Mouse (Mus musculus): ENCODE measurements around the gene Dlgap5. TPM values are rescaled to one million over a fixed set of nuclear protein-coding genes. Genes with fewer than 3 reads are reported as not detected.
A peak's percentile ranks its signal among the peaks of the same experiment; 100 is the strongest.

Dlgap5 gene
- polyA plus RNA-seq, 1 experiment from 2014 or later, result 65.2 TPM

- no peaks in the 10 kb centered on the region for H3K9me3 ChIP-seq
- 61% methylated on average over 4 of the region's 4 CpGs for WGBS
- H3K4me3 ChIP-seq, result no peak overlapping the region
- H3K27ac ChIP-seq, result no peak overlapping the region
- H3K4me1 ChIP-seq, result peaks cover 3% of the 10 kb centered on the region
- no peaks in the 10 kb centered on the region for H3K27me3 ChIP-seq (ENCODE audit: insufficient read depth, poor library complexity, severe bottlenecking)
- peak; percentile 54 for DNase-seq (ENCODE audit: low spot score)
- no peaks in the 10 kb centered on the region for H3K36me3 ChIP-seq
Observed at GRCm38 (mm10) chr14:47422466-47422865, 4.3 kb upstream of the Dlgap5 start.

- Histone ChIP-seq H3K4me1 (peaks cover 10% of the 10 kb centered on the region), H3K36me3 (no peaks in the 10 kb centered on the region), H3K27me3 (ENCODE audit: insufficient read depth, poor library complexity, severe bottlenecking) (no peaks in the 10 kb centered on the region), H3K4me3 (no peak overlapping the region), H3K27ac (no peak overlapping the region), H3K9me3 (no peaks in the 10 kb centered on the region)
- 38% methylated on average over 2 of the region's 2 CpGs for WGBS
- peak; percentile 33 for DNase-seq (ENCODE audit: low spot score)
Observed at GRCm38 (mm10) chr14:47421606-47422005, 3.4 kb upstream of the Dlgap5 start.

GRCm38 (mm10) chr14:47419723-47420276 lies 1.6 kb upstream of the Dlgap5 start:
- Histone ChIP-seq H3K9me3 (no peaks in the 10 kb centered on the region), H3K27me3 (ENCODE audit: insufficient read depth, poor library complexity, severe bottlenecking) (no peaks in the 10 kb centered on the region), H3K4me1 (peaks cover 10% of the 10 kb centered on the region), H3K27ac (no peak overlapping the region), H3K36me3 (peaks cover 15% of the 10 kb centered on the region), H3K4me3 (no peak overlapping the region)
- 88% methylated on average over 24 of the region's 24 CpGs for WGBS
- peak; percentile 74 for DNase-seq (ENCODE audit: low spot score)

GRCm38 (mm10) chr14:47419034-47419625 lies 923 bp upstream of the Dlgap5 start:
- Histone ChIP-seq H3K27me3 (ENCODE audit: insufficient read depth, poor library complexity, severe bottlenecking) (no peaks in the 10 kb centered on the region), H3K9me3 (no peaks in the 10 kb centered on the region), H3K4me1 (peaks cover 10% of the 10 kb centered on the region), H3K27ac (no peak overlapping the region), H3K4me3 (no peak overlapping the region), H3K36me3 (peaks cover 22% of the 10 kb centered on the region)
- WGBS, result 78% methylated on average over 9 of the region's 9 CpGs
- peak; percentile 61 for DNase-seq (ENCODE audit: low spot score)

DNA sequence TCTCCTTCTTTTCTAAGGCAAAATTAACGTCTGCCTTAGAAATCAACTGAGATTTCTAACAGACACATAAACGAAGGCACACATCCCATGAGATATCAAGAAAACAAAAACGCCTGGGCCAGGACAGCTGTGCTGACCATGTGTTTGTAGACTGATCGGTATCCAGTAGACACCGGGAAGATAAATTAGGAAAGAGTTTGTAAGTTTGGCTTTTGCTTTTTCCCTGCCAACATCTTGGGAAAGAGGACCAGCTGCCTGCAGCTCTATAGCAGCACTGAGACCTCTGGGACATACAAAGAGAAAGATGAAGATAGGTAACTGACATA lies 422 bp upstream of the Dlgap5 start:
- H3K27ac ChIP-seq, result peak overlapping the region; percentile 90
- H3K36me3 ChIP-seq, result peaks cover 27% of the 10 kb centered on the region
- H3K4me1 ChIP-seq, result peaks cover 10% of the 10 kb centered on the region
- 40% methylated on average over 5 of the region's 5 CpGs for WGBS
- H3K27me3 ChIP-seq (ENCODE audit: insufficient read depth, poor library complexity, severe bottlenecking), result no peaks in the 10 kb centered on the region
- H3K4me3 ChIP-seq, result peak overlapping the region; percentile 75
- H3K9me3 ChIP-seq, result no peaks in the 10 kb centered on the region
- peak; percentile 59 for DNase-seq (ENCODE audit: low spot score)

DNA sequence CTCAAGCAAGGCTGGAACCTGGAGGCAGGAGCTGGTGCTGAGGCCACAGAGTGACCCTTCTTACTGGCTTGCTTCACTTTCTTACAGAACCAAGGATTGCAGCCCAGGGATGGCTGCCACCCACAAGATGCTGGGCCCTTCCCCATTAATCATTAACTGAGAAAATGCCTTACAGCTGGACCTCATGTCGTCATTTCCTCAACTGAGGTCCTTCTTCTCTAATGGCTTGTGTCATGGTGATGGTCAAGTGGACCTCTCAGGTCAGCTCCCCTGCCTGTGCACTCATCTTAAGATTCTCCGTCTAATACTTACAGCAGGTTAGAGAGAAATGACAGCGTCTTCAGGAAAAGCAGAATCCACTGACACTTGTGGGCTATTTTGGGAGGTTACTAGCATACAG lies 861 bp downstream of the Dlgap5 start:
- WGBS, result 46% methylated on average over 3 of the region's 3 CpGs
- Histone ChIP-seq H3K36me3 (peaks cover 36% of the 10 kb centered on the region), H3K4me1 (peaks cover 10% of the 10 kb centered on the region), H3K9me3 (no peaks in the 10 kb centered on the region), H3K4me3 (peak overlapping the region; percentile 75), H3K27me3 (ENCODE audit: insufficient read depth, poor library complexity, severe bottlenecking) (no peaks in the 10 kb centered on the region), H3K27ac (peak overlapping the region; percentile 90)
- DNase-seq (ENCODE audit: low spot score), result peak; percentile 67

GRCm38 (mm10) chr14:47406000-47406399 lies 12.2 kb downstream of the Dlgap5 start:
- H3K4me1 ChIP-seq, result no peaks in the 10 kb centered on the region
- no peak for DNase-seq (ENCODE audit: low spot score)
- 88% methylated on average over 9 of the region's 9 CpGs for WGBS
- no peaks in the 10 kb centered on the region for H3K9me3 ChIP-seq
- H3K27me3 ChIP-seq (ENCODE audit: insufficient read depth, poor library complexity, severe bottlenecking), result no peaks in the 10 kb centered on the region
- H3K36me3 ChIP-seq, result peaks cover 97% of the 10 kb centered on the region
- H3K27ac ChIP-seq, result no peak overlapping the region
- no peak overlapping the region for H3K4me3 ChIP-seq

DNA sequence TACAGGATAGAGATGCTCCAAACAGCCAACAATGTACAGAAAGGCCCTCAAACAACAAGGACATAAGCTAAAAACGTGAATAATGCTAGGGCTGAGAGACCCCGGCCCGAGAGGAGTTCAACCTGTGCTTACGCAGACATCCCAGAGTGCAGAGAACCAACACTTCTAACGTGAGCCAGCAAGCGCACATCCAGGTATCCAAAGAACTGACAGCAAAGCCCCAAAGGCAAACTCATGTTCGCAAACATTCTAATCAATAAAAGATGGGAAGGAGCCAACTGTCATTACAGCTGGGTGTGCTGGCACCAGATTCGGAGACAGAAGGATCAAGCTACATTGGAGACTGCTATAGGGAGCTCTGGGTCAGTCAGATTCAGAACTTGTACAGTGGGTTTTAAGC lies 15.5 kb downstream of the Dlgap5 start:
- 91% methylated on average over 8 of the region's 8 CpGs for WGBS
- peak; percentile 39 for DNase-seq (ENCODE audit: low spot score)
- Histone ChIP-seq H3K27ac (no peak overlapping the region), H3K4me1 (no peaks in the 10 kb centered on the region), H3K4me3 (no peak overlapping the region), H3K27me3 (ENCODE audit: insufficient read depth, poor library complexity, severe bottlenecking) (no peaks in the 10 kb centered on the region), H3K9me3 (no peaks in the 10 kb centered on the region), H3K36me3 (peaks cover 94% of the 10 kb centered on the region)

DNA sequence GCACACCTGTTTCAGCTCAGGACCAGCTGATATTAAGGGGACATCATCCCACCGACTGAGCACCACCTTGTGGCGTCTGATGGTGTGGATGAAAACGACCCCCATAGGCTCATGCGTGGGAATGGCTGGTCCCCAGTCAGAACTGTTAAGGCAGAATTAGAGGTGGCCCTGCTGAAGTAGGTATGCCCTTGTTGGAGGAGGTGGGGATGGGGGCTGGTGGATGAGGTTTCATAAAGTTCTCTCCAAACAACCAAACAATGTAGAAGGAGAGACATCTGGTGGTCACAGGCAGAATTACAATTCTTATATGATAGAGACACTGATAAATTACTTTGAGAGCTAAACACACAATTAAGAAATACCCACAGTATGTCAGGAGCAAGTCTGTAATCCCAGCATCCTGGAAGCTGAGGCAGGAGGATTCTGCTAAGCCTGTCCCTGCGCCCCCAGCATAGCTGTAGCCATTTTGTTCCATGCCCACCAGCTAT lies 22.0 kb downstream of the Dlgap5 start:
- H3K4me1 ChIP-seq, result no peaks in the 10 kb centered on the region
- H3K4me3 ChIP-seq, result no peak overlapping the region
- H3K27me3 ChIP-seq (ENCODE audit: insufficient read depth, poor library complexity, severe bottlenecking), result no peaks in the 10 kb centered on the region
- H3K36me3 ChIP-seq, result peaks cover 95% of the 10 kb centered on the region
- no peaks in the 10 kb centered on the region for H3K9me3 ChIP-seq
- WGBS, result 73% methylated on average over 5 of the region's 5 CpGs
- DNase-seq (ENCODE audit: low spot score), result no peak
- H3K27ac ChIP-seq, result no peak overlapping the region

DNA sequence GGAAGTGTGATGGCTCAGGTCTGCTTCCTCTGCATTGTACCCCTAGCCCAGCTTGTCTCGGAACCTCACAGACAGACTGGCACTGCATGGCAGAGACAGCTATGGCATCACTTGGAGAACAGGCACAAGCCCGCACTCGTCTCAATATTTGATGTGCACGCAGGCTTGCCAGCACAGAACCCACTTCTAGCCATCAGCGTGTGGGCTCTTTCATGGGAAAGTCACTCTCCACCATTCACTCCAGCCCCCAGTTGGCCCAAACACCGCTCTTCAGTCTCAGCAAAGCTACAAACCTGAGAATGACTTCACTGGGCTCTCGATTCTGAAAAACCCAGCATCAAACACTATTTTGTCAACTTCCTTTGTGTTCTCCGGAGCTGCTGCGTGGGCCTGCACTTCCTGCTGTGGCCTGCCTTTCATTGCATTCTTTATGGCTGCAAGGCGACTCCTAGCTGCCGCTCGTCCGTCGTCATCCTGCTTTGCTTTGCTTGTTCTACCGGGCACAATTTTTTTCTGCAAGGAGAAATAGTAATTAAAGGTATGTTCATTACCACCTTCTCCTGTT lies 22.7 kb downstream of the Dlgap5 start:
- Histone ChIP-seq H3K27ac (no peak overlapping the region), H3K4me3 (no peak overlapping the region), H3K36me3 (peaks cover 96% of the 10 kb centered on the region), H3K4me1 (no peaks in the 10 kb centered on the region), H3K9me3 (no peaks in the 10 kb centered on the region), H3K27me3 (ENCODE audit: insufficient read depth, poor library complexity, severe bottlenecking) (no peaks in the 10 kb centered on the region)
- DNase-seq (ENCODE audit: low spot score), result no peak
- 90% methylated on average over 15 of the region's 15 CpGs for WGBS

- Histone ChIP-seq H3K4me1 (no peaks in the 10 kb centered on the region), H3K36me3 (peaks cover 96% of the 10 kb centered on the region), H3K27me3 (ENCODE audit: insufficient read depth, poor library complexity, severe bottlenecking) (no peaks in the 10 kb centered on the region), H3K27ac (no peak overlapping the region), H3K4me3 (no peak overlapping the region), H3K9me3 (no peaks in the 10 kb centered on the region)
- WGBS, result 93% methylated on average over 6 of the region's 6 CpGs
- DNase-seq (ENCODE audit: low spot score), result no peak
Observed at GRCm38 (mm10) chr14:47395007-47395406, 23.2 kb downstream of the Dlgap5 start.

GRCm38 (mm10) chr14:47393354-47394094 lies 24.7 kb downstream of the Dlgap5 start:
- H3K36me3 ChIP-seq, result peaks cover 98% of the 10 kb centered on the region
- H3K27ac ChIP-seq, result no peak overlapping the region
- no peak for DNase-seq (ENCODE audit: low spot score)
- no peaks in the 10 kb centered on the region for H3K4me1 ChIP-seq
- no peak overlapping the region for H3K4me3 ChIP-seq
- 94% methylated on average over 10 of the region's 10 CpGs for WGBS
- H3K9me3 ChIP-seq, result no peaks in the 10 kb centered on the region
- no peaks in the 10 kb centered on the region for H3K27me3 ChIP-seq (ENCODE audit: insufficient read depth, poor library complexity, severe bottlenecking)

DNA sequence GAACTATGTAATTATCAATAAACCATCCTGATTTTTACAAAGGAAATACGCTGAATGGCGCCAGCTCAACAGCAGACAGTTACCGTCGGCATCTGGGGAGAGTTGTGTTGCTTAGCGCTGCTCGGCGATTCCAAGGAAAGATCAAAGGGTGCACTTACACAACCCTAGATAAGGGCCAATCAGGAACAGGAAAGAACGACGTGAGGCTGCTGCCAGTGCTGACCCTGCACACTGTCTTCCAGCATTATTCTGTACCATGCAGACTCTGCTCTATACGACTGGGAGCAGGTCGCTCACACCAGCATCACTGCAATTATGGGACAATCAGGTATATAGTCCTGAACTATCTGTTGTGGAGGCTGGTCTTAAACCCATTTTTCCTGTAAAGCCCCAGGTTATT lies 32.1 kb downstream of the Dlgap5 start:
- H3K27ac ChIP-seq, result no peak overlapping the region
- WGBS, result 34% methylated on average over 11 of the region's 11 CpGs
- H3K4me3 ChIP-seq, result no peak overlapping the region
- H3K27me3 ChIP-seq (ENCODE audit: insufficient read depth, poor library complexity, severe bottlenecking), result no peaks in the 10 kb centered on the region
- H3K36me3 ChIP-seq, result peaks cover 41% of the 10 kb centered on the region
- no peak for DNase-seq (ENCODE audit: low spot score)
- H3K4me1 ChIP-seq, result peaks cover 11% of the 10 kb centered on the region
- no peaks in the 10 kb centered on the region for H3K9me3 ChIP-seq

Data from heart, embryonic 10.5 days (tissue).